Mouse (Mus musculus) ES-Bruce4 (cell line): ENCODE measurements around the gene Astn1.

Source experiments
- CTCF ChIP-seq: IDR thresholded peaks from one replicate; pipeline ENCODE4 v1.8.1; 2011; ENCODE audit warnings: low read depth, low read length
- EP300 ChIP-seq: IDR thresholded peaks from 2 replicates; pipeline ENCODE4 v1.6.1; 2011; ENCODE audit warnings: low read depth, low read length; ENCODE audit not compliant: insufficient read depth
- POLR2A ChIP-seq: IDR thresholded peaks from one replicate; pipeline ENCODE4 v1.8.1; 2011; ENCODE audit warnings: low read length; ENCODE audit not compliant: insufficient read depth

- no peak for TF ChIP-seq CTCF
- no peak for TF ChIP-seq EP300
- no peak for TF ChIP-seq POLR2A
Measured at GRCm38 (mm10) chr1:158512089-158512488, 150.0 kb downstream of the Astn1 start.
